Mouse (Mus musculus): ENCODE data around the gene Syce3. TPM values are rescaled to one million over a fixed set of nuclear protein-coding genes. Genes with fewer than 3 reads are reported as not detected.

Gene Syce3
- polyA plus RNA-seq, 1 experiment from 2014 or later, result not detected

DNA sequence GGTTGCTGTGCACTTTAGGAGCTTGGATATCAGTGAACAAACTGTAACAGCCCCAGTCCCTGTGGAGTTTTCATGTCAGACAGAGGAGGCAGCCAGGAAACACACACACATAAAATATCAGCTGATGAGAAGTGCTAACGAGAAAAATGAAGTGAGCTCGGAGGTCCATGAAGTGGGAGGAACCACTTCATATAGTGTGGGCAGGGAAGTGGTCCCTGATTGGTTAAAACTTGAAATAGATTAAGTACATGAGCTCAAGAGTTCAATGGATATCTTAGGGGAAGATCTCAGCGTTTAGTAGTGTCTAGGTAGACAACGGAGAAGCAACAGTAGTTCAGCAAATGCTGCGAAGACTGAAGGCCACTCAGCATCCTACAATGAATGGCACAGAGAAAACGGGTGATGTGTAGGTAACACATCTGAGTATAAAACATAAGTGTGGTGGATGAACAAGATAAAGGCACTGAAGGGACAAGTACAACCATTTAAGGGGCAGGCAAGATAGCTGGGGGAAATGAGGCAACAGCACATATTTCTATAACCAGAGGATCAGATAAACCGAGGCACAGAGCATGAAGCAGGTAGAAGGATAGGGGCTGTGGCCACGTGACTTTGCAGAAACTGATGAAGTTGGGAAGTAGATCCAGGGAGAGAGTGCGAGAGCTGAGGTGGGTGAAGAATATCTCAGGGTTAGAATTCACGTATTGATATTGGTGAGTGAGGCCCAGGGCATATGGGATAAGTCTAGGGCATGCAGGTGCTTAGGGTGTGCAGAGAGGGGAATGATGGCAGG lies 5.3 kb downstream of the Syce3 start:
- Histone ChIP-seq H3K4me1 (no peaks in the 10 kb centered on the region), H3K9me3 (replicated peaks) (peaks cover 17% of the 10 kb centered on the region; the same call in 1 of the 2 replicates), H3K4me3 (no peak overlapping the region), H3K27me3 (ENCODE audit: low read depth, poor library complexity, severe bottlenecking) (no peaks in the 10 kb centered on the region), H3K36me3 (no peaks in the 10 kb centered on the region), H3K27ac (replicated peaks) (no peak overlapping the region)
- DNase-seq (ENCODE audit: low spot score), result no peak
- 87% methylated on average over 10 of the region's 10 CpGs for WGBS

DNA sequence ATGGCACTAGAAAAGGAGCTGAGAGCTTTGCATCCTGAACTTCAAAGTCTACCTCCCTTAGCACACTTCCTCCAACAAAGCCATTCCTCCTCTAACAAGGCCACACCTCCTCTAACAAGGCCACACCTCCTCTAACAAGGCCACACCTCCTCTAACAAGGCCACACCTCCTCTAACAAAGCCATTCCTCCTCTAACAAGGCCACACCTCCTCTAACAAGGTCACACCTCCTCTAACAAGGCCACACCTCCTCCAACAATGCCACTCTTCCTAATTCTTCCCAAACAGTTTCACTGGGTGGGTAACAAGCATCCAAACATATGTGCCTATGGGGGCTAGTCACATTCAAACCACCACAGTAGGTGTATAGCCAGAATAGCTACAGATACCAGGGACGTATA lies 7.8 kb downstream of the Syce3 start:
- Histone ChIP-seq H3K27me3 (ENCODE audit: low read depth, poor library complexity, severe bottlenecking) (no peaks in the 10 kb centered on the region), H3K27ac (replicated peaks) (no peak overlapping the region), H3K36me3 (no peaks in the 10 kb centered on the region), H3K4me1 (no peaks in the 10 kb centered on the region), H3K9me3 (replicated peaks) (0 out of 2 replicates have a peak, but pooled peaks cover 5% of the 10 kb centered on the region), H3K4me3 (no peak overlapping the region)
- WGBS, result 77% methylated on average over 1 of the region's 1 CpGs
- DNase-seq (ENCODE audit: low spot score), result no peak

DNA sequence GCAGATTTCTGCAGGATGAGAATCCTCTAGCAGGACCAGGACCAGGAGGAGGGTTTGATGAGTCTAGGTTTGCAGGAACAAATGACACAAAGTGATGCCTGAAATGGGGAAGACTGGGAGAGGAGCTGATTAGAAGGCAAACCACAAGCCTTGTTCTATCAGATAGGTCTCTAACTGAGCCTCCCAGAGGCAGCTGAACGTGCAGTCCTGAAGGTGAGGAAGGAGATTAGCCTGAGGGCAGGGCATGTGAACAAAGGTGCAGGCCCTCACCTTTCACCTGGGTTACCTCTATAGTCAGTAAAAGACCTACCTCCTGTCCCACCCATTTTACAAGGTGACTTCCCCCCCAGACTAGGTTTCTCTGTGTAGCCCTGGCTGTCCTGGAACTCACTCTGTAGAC lies 10.6 kb downstream of the Syce3 start:
- Histone ChIP-seq H3K4me3 (no peak overlapping the region), H3K4me1 (no peaks in the 10 kb centered on the region), H3K27ac (replicated peaks) (no peak overlapping the region), H3K36me3 (no peaks in the 10 kb centered on the region), H3K9me3 (replicated peaks) (no peaks in the 10 kb centered on the region), H3K27me3 (ENCODE audit: low read depth, poor library complexity, severe bottlenecking) (no peaks in the 10 kb centered on the region)
- 60% methylated on average over 1 of the region's 1 CpGs for WGBS
- DNase-seq (ENCODE audit: low spot score), result no peak

DNA sequence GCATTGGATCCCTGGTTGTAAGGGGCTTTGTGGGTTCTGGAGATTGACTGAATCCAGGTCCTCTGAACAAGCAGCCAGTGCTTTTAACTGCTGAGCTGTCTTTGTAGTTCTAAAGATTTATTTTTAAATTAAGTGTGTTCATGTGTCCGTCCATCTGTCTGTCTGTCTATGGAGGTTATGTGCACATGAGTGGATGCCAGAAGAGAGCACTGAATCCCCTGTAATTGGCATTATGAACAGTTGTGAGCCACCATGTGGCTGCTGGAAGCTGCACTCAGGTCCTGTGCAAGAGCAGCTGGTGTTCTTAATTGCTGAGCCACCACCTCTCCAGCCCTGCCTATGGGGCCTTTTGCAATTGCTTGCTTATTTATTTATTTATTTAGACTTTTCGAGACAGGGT lies 12.2 kb downstream of the Syce3 start:
- H3K27me3 ChIP-seq (ENCODE audit: low read depth, poor library complexity, severe bottlenecking), result no peaks in the 10 kb centered on the region
- H3K9me3 ChIP-seq (replicated peaks), result no peaks in the 10 kb centered on the region
- no peaks in the 10 kb centered on the region for H3K36me3 ChIP-seq
- DNase-seq (ENCODE audit: low spot score), result no peak
- WGBS, result 79% methylated on average over 2 of the region's 2 CpGs
- H3K4me3 ChIP-seq, result no peak overlapping the region
- no peak overlapping the region for H3K27ac ChIP-seq (replicated peaks)
- 0 out of 2 replicates have a peak, but pooled peaks cover 3% of the 10 kb centered on the region for H3K4me1 ChIP-seq

DNA sequence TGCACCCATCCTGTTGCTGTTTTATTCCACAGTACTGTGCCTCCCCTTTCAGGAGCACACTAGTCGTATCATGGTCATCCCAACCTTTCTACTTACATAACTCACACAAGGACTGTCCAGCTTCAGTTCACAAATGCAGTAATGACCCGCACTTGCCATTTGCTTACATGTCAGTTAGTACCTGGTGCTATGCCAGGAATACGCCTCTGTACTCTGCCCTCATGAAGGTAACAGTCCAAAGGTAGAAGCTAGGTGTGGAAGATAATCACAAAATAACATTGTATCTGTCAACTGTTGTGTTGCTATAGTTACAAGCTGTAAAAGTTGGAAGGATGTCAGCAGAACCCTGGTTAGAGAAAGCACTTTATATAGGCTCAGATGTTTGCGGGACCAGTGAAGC lies 13.4 kb downstream of the Syce3 start:
- no peaks in the 10 kb centered on the region for H3K36me3 ChIP-seq
- no peak for DNase-seq (ENCODE audit: low spot score)
- no peak overlapping the region for H3K27ac ChIP-seq (replicated peaks)
- H3K4me3 ChIP-seq, result no peak overlapping the region
- H3K4me1 ChIP-seq, result 0 out of 2 replicates have a peak, but pooled peaks cover 3% of the 10 kb centered on the region
- no peaks in the 10 kb centered on the region for H3K9me3 ChIP-seq (replicated peaks)
- no peaks in the 10 kb centered on the region for H3K27me3 ChIP-seq (ENCODE audit: low read depth, poor library complexity, severe bottlenecking)
- WGBS, result 88% methylated on average over 4 of the region's 4 CpGs

DNA sequence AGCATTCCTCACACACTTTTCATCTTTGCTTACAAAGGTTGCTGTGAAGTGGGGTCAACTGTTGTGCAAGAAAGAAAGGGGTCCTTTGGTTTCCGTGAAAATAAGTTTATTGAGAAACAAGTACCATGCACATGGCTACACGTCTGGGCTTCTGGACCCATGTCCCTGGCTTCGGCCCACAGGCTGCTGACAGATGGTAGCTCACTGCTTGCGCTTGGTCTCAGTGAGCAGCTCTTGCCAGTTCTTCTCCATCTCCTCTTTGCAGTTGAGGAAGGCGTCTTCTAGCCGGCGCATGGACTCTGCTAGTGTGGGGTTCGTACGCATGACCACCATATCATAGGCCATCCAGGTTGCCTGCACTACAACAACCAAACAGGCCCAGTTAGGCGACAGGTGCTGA lies 20.2 kb downstream of the Syce3 start:
- DNase-seq (ENCODE audit: low spot score), result no peak

DNA sequence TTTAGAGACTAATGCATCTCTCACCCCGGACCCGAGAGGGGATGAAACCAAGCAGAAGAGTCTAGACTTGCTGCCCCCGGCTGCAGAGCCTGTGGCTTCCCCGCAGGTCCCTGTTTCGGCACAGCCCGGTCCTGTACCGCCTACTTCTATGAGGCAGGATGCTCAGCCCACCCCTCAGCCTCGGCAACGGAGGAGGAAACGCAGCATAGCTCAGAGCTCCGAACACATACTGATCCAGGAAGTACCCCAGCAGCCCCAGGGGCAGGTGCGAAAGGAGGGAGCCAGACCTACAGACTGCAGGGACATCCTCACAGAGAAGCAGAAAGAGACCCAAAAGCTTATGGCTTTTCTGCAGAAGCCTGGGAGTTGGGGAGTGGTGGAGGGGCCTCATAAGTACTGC lies 23.2 kb downstream of the Syce3 start:
- H3K4me1 ChIP-seq, result no peaks in the 10 kb centered on the region
- 49% methylated on average over 12 of the region's 12 CpGs for WGBS
- H3K36me3 ChIP-seq, result no peaks in the 10 kb centered on the region
- no peak for DNase-seq (ENCODE audit: low spot score)
- no peak overlapping the region for H3K27ac ChIP-seq (replicated peaks)
- peaks cover 21% of the 10 kb centered on the region; the same call in 1 of the 2 replicates for H3K27me3 ChIP-seq (ENCODE audit: low read depth, poor library complexity, severe bottlenecking)
- H3K9me3 ChIP-seq (replicated peaks), result no peaks in the 10 kb centered on the region
- H3K4me3 ChIP-seq, result no peak overlapping the region

More for the DNA sequence above, 20.2 kb downstream of the Syce3 start:
- WGBS, result 91% methylated on average over 10 of the region's 10 CpGs
- 0 out of 2 replicates have a peak, but pooled peaks cover 3% of the 10 kb centered on the region for H3K4me1 ChIP-seq
- no peak overlapping the region for H3K4me3 ChIP-seq
- peaks cover 17% of the 10 kb centered on the region; the same call in 1 of the 2 replicates for H3K27me3 ChIP-seq (ENCODE audit: low read depth, poor library complexity, severe bottlenecking)
- no peaks in the 10 kb centered on the region for H3K36me3 ChIP-seq
- no peaks in the 10 kb centered on the region for H3K9me3 ChIP-seq (replicated peaks)
- H3K27ac ChIP-seq (replicated peaks), result no peak overlapping the region

DNA sequence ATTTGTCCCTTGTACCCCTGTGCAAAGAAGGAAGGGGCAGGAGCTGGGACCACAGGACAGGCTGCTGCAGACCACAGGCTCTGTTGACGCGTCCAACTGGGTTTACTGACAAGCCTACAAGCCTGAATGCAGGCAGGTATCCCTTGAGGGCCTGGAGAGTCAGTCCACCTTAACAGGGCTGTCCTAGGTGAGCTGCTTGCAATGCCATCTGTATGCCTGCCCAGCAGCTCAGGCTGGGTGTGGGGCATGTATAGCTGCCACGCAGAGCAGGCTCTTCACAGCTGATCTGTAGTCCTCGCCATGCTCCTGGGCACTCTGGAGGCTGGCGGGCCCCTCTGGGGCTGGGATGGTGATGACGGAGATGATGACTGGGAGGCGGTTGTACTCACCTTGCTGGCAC lies 25.7 kb downstream of the Syce3 start, which contains the start of gene Klhdc7b:
Gene Klhdc7b (plus strand): TSS at position 301 of the 400 bp plus-strand sequence.
- H3K27me3 ChIP-seq (ENCODE audit: low read depth, poor library complexity, severe bottlenecking), result peaks cover 47% of the 10 kb centered on the region
- DNase-seq (ENCODE audit: low spot score), result no peak
- no peaks in the 10 kb centered on the region for H3K9me3 ChIP-seq (replicated peaks)
- no peak within 1 kb of the TSS for H3K4me3 ChIP-seq
- H3K36me3 ChIP-seq, result no peaks in the 10 kb centered on the region
- WGBS, result 86% methylated on average over 7 of the region's 7 CpGs
- no peak within 1 kb of the TSS for H3K27ac ChIP-seq (replicated peaks)
- peaks cover under 1% of the 10 kb centered on the region for H3K4me1 ChIP-seq

DNA sequence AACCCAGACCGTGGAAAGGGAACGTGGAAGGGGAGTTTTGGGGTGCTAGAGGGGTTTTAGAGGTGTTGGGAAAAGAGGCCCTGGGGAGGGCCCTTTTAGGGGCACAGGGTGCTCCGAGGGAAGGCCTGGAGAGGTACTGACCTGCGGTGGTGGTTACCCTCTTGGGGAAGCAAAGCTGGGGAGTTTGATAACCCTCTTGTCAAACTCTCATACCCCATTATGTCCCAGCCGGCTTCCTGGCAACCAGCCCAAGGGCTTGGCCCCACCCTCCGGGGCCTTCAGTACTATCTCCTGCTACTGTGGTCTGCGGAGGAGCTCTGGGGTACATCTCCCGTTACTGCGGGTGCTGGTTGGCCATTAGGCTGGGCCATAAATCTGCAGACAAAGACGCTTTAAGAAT lies 30.9 kb downstream of the Syce3 start:
- peaks cover 30% of the 10 kb centered on the region for H3K4me1 ChIP-seq
- WGBS, result 17% methylated on average over 10 of the region's 10 CpGs
- peak overlapping the region; percentile 56 for H3K4me3 ChIP-seq
- H3K9me3 ChIP-seq (replicated peaks), result no peaks in the 10 kb centered on the region
- DNase-seq (ENCODE audit: low spot score), result no peak
- H3K27me3 ChIP-seq (ENCODE audit: low read depth, poor library complexity, severe bottlenecking), result peaks cover 79% of the 10 kb centered on the region
- H3K27ac ChIP-seq (replicated peaks), result peak overlapping the region; percentile 10; the same call in 1 of the 2 replicates
- H3K36me3 ChIP-seq, result no peaks in the 10 kb centered on the region

DNA sequence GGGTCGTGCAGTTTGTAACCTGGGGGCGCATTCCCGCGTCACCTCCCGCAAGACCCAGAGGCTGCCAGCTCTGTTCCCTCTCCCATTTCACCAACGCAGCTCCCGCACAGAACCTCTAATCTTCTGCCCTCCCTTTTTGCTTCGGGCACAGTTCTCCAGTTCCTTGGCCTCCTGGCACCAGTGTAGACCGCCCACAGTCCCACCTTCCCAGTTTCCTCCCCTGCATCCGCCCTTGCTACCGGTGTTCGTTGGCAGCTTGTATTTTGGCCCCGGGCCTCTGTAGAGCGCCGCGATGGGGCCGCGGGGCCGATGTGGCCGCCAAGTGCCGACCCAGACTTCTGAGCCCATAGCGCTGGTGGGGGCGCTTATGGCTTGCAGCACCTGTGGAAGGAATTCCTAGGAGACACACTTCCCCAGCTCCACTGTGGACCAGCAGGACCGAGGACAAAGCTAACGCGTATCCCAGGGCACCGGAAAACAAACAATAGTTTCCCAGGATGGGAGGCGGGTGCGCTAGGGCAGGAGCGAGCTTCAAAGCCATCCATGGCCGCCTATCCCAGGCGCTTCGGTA lies 31.4 kb downstream of the Syce3 start, which contains the start of gene Odf3b:
Gene Odf3b (minus strand): TSS at position 452 of the 571 bp plus-strand sequence.
- WGBS, result under 1% methylated on average over 33 of the region's 33 CpGs
- Histone ChIP-seq H3K36me3 (no peaks in the 10 kb centered on the region), H3K4me1 (peaks cover 35% of the 10 kb centered on the region), H3K27me3 (ENCODE audit: low read depth, poor library complexity, severe bottlenecking) (peaks cover 79% of the 10 kb centered on the region), H3K4me3 (peak within 1 kb of the TSS; percentile 56), H3K9me3 (replicated peaks) (no peaks in the 10 kb centered on the region), H3K27ac (replicated peaks) (peak within 1 kb of the TSS; percentile 10)
- peak; percentile 58 for DNase-seq (ENCODE audit: low spot score)

DNA sequence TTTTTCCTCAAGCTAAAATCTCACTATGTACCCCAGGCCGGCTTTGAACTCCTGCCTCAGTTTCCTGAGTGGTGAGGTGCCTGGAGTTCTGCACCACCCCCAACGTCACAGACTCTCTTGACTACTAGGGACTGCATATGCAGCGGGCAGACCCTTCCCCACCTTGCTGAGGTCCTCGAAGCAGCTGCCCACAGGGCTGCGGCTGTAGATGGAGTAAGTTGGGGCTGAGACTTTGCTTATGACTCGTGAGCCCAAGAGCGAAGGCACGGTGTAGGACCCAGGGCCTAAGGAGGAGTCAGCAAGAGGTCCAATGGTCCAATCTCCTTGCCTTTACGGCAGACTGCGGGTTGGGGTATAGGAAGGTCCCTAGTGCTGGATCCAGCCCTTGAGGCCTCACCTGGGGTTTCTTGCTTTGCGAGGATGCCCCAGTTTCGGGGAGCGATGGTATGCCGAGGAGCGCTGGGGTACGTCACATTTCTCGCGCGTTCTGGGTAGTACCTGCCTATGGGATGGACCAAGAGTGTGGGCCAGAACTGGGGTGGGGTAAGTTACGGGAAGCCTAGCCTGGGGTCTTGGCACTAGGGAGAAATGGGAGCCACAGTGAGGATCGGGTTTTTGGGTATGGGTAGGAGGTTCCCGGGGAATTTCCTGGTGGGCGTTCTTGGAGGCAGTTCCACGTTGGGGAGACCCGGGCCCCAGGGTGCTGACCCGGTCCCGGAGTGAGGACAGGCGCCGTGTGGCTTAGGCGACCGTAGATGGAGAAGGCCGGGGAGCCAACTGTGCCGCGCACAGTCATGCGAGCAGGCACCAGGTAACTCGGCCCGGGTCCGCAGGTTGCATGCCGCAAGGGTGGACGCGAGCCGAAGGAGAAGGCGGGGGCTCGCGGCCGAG lies 32.1 kb downstream of the Syce3 start:
- H3K9me3 ChIP-seq (replicated peaks), result no peaks in the 10 kb centered on the region
- peaks cover 76% of the 10 kb centered on the region for H3K27me3 ChIP-seq (ENCODE audit: low read depth, poor library complexity, severe bottlenecking)
- H3K4me1 ChIP-seq, result peaks cover 42% of the 10 kb centered on the region
- peak overlapping the region; percentile 10; the same call in 1 of the 2 replicates for H3K27ac ChIP-seq (replicated peaks)
- H3K4me3 ChIP-seq, result peak overlapping the region; percentile 56
- H3K36me3 ChIP-seq, result no peaks in the 10 kb centered on the region
- 9% methylated on average over 46 of the region's 46 CpGs for WGBS
- DNase-seq (ENCODE audit: low spot score), result no peak

DNA sequence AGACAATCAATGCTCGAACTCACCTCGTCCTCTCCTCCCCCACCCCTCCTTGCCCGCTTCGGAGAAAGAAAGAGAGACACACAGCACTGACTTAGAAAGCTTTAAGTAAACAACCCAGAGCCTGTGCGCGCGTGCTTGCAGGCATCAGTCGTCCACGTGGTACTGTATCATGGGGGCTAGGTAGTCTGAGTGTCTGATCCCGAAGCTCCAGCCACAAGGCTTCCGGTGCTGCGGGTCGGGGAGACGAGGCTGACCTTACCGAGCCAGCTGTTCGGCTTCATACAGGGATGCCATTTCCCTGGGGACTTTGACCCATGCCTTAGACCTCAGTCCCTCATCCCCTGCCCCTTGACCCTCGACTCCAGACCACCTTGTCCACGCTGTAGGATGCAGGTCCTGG lies 32.9 kb downstream of the Syce3 start:
- no peak for DNase-seq (ENCODE audit: low spot score)
- H3K27me3 ChIP-seq (ENCODE audit: low read depth, poor library complexity, severe bottlenecking), result peaks cover 76% of the 10 kb centered on the region
- no peak overlapping the region for H3K27ac ChIP-seq (replicated peaks)
- no peaks in the 10 kb centered on the region for H3K9me3 ChIP-seq (replicated peaks)
- peaks cover 50% of the 10 kb centered on the region for H3K4me1 ChIP-seq
- peak overlapping the region; percentile 24 for H3K4me3 ChIP-seq
- peaks cover 6% of the 10 kb centered on the region for H3K36me3 ChIP-seq
- WGBS, result 4% methylated on average over 18 of the region's 18 CpGs

Data from midbrain, embryonic 10.5 days (tissue).